Mouse (Mus musculus) erythroblast, adult 5-6 weeks (primary cell): ENCODE results near the gene Doc2g. TPM values are rescaled to one million over a fixed set of nuclear protein-coding genes. Genes with fewer than 3 reads are reported as not detected.
A peak's percentile ranks its signal among the peaks of the same experiment; 100 is the strongest.

ENCODE experiments used
- ATAC-seq: replicated peaks from 2 replicates; pipeline ENCODE4 v1.8.0; 2016; ENCODE audit warnings: moderate number of reproducible peaks, mild to moderate bottlenecking, moderate TSS enrichment, inconsistent platforms; ENCODE audit not compliant: poor library complexity, low FRiP score, severe bottlenecking
- total RNA-seq, 2 experiments: library from RNA; stranded (forward) in 1 of 2; stranded (reverse) in 1 of 2; fragments of 150-400 nt in 1 of 2; fragments of 200-764, 138-1000 nt in 1 of 2; gene quantifications; 2 replicates each; pipeline versions ENCODE4 v1.2.3 to v1.2.4; 2015 to 2017; ENCODE audit warnings: low replicate concordance in 2 of 2

Doc2g gene
- total RNA-seq, 2 experiments from 2014 or later: 0.38 TPM; not detected in 1

GRCm38 (mm10) chr19:3988066-3988465 is 15.0 kb upstream of the Doc2g start:
- no peak for ATAC-seq

GRCm38 (mm10) chr19:3988750-3989149 is 14.4 kb upstream of the Doc2g start:
- 0 out of 2 replicates have a peak, but pooled peaks have one; percentile 42 for ATAC-seq

DNA sequence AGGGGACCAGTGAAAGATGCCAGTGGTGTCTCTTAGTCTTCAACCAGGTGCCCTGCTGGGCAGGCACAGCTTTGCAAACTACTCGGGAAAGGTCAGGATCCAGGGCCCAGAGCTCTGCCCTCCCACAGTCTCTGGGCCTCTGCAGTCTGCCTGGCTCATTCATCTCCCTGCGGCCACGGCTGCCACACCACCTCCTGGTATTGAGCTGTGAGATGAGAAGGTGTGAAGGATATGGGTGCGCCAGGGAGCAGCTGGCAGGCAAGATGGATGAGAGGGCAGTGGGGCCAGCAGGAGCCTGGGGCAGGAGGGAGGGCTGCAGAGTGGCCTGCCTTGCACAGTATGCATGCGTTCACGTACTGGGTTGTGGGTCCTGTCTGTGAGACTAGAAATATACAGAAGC is 12.3 kb upstream of the Doc2g start:
- no peak for ATAC-seq

GRCm38 (mm10) chr19:3991562-3991961 is 11.6 kb upstream of the Doc2g start:
- no peak for ATAC-seq

DNA sequence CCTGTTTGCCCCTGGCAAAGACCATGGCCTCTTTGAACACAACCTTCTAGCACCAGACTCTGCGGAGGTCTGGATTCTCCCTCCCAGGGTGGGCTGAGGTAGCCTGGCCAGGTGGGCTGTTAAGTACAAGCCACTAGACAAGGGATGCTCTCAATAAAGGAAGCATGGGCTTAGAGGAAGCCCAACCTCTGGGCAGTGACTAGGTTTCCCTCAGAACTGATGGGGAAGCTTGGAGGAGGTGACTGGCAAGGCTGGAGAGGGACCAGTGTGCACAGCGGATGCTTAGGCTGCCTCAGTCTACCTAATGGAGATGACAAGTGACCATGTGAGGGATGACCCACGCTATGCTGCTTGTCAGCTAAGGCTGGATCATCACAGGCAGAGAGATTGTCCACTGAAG is 11.1 kb upstream of the Doc2g start:
- no peak for ATAC-seq

DNA sequence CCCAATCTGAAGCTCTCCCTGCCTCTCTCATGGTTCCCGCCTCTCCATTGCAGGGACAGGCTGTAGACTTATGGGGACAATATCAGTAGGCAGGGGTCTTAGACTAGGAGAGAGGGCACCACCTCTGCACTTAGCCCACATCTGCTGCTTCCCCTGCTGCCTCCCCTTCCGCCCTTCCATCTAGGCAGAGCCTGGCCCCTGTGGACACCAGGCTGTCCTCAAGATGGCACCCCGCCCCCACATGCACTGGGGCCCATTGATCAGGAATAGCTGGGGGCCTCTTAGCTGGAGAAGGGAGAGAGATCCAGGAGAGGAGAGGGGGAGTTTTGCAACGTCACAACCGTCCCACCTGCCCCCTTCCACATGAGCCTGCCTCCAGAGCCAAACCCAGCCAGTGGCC is 10.7 kb upstream of the Doc2g start, which contains the start of gene Tbx10:
Tbx10 (plus strand) TSS at position 337 of the 400 bp plus-strand sequence.
- no peak for ATAC-seq

GRCm38 (mm10) chr19:3994932-3995331 is 8.2 kb upstream of the Doc2g start:
- ATAC-seq: no peak

- no peak for ATAC-seq
These were observed 7.6 kb upstream of the Doc2g start for GRCm38 (mm10) chr19:3995505-3995904.

DNA sequence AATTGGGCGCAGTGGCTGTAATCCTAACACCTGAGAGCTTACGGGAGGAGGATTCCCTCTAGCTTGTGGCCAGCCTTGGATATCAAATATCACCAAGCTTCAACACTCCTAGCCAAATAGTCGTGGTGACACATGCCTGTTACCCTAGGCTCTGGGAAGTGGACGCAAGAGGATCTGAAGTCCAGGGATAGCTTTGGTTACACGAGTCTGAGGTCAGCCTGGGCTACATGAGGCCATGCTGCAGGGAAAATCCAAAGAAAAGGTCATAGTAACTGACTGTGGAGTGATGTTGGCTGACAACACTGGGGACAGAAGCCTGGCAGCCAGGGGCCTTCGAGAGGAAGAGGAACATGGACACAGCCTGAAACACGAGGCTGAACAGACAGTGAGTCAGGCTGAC is 7.0 kb upstream of the Doc2g start:
- no peak for ATAC-seq

GRCm38 (mm10) chr19:3996747-3997146 is 6.4 kb upstream of the Doc2g start:
- ATAC-seq: no peak

GRCm38 (mm10) chr19:3997231-3997630 is 5.9 kb upstream of the Doc2g start:
- ATAC-seq: no peak

DNA sequence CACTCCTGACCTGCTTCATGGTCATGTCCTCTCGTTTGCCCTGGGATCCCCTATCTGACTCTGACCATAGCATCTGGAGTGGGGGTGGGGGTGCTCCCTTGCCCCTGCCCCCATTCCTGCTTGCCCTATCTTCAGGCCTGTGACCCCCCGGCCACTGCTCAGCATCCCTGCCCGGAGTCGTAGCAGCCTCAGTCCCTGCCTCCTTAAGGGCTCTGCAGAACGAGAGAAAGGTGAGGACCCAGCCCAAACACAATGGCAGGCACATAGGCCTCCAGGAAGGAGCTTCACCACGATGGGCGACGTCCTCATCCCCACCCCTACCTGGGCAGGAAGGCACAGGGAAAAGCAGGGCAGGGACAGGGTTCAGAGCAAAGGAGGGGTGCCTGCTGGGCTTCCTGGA is 4.8 kb upstream of the Doc2g start:
- no peak for ATAC-seq

- ATAC-seq: no peak
These were observed 3.9 kb upstream of the Doc2g start for GRCm38 (mm10) chr19:3999121-3999730.

- peak; percentile 88 for ATAC-seq
These were observed 2.8 kb upstream of the Doc2g start, which contains the start of the genes Nudt8 and Gm49405 for GRCm38 (mm10) chr19:4000119-4000900. Gene Nudt8 (plus strand): TSS chr19:4000580. Gene Gm49405 (plus strand): TSS chr19:4000626.

DNA sequence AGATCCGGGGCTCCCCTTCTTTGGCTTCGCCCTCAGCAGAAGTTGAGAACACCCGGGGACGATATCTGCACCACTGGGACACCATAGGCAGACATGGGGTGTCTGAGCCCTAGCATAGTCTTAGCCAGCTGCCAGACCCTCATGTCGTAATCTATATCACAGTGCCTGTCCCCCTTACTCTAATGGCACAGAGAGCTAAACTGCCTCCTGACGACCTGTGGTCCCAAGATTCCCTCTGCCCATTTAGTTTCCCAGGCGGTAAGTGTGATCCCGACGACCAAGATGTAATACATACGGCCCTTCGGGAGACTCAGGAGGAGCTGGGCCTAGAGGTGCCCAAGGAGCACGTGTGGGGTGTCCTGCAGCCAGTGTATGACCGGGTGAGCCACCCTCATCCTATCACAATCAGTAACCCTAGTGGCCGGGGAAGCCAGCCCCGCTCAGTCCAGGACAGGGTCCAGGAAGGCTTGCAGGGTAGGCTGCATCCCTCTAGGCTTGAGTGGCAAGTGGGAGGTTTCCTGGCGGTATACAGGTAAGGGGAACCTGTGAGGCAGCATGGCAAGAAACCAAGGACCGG is 2.1 kb upstream of the Doc2g start:
- no peak for ATAC-seq

DNA sequence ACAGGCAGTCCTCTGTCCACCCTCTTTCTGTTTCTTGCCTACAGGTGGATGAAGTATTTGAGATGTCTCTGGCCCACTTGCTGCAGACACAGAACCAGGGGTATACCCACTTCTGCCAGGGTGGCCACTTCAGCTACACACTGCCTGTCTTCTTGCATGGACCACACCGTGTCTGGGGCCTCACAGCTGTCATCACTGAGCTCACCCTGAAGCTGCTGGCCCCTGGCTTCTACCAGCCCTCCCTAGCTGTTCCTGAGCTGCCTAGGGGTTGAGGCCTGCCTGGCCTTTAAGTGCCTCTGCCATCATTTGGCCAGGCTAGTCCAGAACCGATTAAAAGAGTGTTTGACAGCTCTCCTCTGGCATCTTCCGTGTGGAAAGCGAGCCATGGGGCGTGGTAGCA is 1.4 kb upstream of the Doc2g start:
- no peak for ATAC-seq

DNA sequence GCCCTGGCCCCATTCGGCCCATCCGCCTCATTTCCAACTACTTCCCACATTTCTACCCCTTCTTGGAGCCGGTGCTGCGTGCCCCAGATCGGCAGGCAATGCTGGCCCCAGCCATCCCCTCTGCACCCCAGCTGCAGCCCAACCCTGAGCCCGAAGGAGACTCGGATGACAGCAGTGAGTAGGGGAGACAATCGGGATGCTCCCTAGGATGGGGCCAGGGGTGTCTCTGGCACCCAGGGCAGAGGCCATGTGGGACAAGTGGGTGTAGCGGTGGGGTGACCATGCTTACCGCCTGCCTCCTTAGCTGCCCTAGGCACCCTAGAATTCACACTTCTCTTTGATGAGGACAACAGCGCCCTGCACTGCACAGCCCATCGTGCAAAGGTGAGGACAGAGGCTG is 528 bp downstream of the Doc2g start:
- no peak for ATAC-seq

DNA sequence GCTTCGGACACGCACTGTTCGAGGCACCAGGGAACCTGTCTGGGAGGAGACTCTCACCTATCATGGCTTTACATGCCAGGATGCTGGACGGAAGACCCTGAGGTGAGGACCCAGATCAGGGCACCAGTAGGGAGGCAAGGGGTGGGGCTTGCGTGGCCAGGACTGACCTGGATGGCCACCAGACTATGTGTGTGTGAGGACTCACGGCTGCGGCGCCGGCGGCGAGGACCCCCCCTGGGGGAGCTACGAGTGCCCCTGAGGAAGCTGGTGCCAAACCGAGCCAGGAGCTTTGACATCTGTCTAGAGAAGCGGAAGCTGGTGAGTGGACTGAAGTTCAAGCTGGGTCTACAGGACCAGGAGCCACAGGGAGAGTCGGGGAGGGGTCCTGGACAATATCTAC is 1.2 kb downstream of the Doc2g start:
- no peak for ATAC-seq

- no peak for ATAC-seq
These were observed 2.0 kb downstream of the Doc2g start for GRCm38 (mm10) chr19:4005091-4005490.

GRCm38 (mm10) chr19:4005971-4006370 is 2.9 kb downstream of the Doc2g start:
- no peak for ATAC-seq

DNA sequence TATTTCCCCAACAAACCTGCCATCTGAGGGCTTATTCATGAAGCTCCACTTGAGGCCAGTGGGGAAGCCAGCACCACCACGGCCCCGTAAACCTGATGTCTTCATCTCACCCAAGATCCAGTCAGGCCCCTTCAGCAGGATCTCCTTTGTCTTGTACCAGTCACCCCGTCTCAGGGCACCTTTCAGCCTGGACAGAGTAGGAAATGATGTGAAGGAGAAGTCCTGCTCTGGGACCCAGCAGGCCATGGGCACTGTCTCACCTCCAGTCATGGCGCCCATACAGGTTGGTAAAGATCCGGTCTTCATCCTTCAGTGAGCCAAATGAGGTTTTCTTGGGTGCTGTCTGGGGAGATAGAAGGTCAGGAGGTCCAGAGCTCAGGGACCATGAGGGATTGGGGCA is 8.0 kb downstream of the Doc2g start:
- ATAC-seq: no peak
